Mouse (Mus musculus) hindbrain, embryonic 12.5 days (tissue): ENCODE results near the gene Lmln. TPM values are rescaled to one million over a fixed set of nuclear protein-coding genes. Genes with fewer than 3 reads are reported as not detected.
"Not testable (repeated sequence)": the region's sequence is repeated elsewhere in the genome, so short reads cannot be mapped to it uniquely, and the experiment has no call there.

Experiments
- ATAC-seq: fragments of 200-750 bp; cut with Nextera tagmentation; 2 replicates; pipeline ENCODE4 v1.8.0; 2017; ENCODE audit warnings: moderate TSS enrichment; ENCODE audit not compliant: low FRiP score
- H3K27ac ChIP-seq: fragments of 300-500 bp; sonication (generic); 2 replicates; pipeline ENCODE4 v1.5.1; 2016; ENCODE audit warnings: mild to moderate bottlenecking
- H3K27me3 ChIP-seq: fragments of 300-500 bp; sonication (generic); 2 replicates; pipeline ENCODE4 v1.6.1; 2016; ENCODE audit warnings: mild to moderate bottlenecking
- H3K36me3 ChIP-seq: fragments of 300-500 bp; sonication (generic); 2 replicates; pipeline ENCODE4 v1.6.1; 2016; ENCODE audit warnings: mild to moderate bottlenecking
- H3K4me1 ChIP-seq: fragments of 300-500 bp; sonication (generic); 2 replicates; pipeline ENCODE4 v1.6.1; 2016
- H3K4me2 ChIP-seq: fragments of 300-500 bp; sonication (generic); replicated peaks from 2 replicates; pipeline ENCODE4 v1.6.1; 2016; ENCODE audit warnings: mild to moderate bottlenecking
- H3K4me3 ChIP-seq: fragments of 300-500 bp; sonication (generic); 2 replicates; pipeline ENCODE4 v1.5.1; 2016; ENCODE audit warnings: mild to moderate bottlenecking
- H3K9ac ChIP-seq: fragments of 300-500 bp; sonication (generic); 2 replicates; pipeline ENCODE4 v1.6.1; 2016; ENCODE audit warnings: mild to moderate bottlenecking, moderate library complexity
- H3K9me3 ChIP-seq: fragments of 300-500 bp; sonication (generic); replicated peaks from 2 replicates; pipeline ENCODE4 v1.6.1; 2016; ENCODE audit warnings: mild to moderate bottlenecking
- WGBS: fragments of 180-500 bp; shearing (Covaris S2); methylation state at CpG from one replicate; pipeline ENCODE4 v1.1.7; 2016; 5-methylcytosine and 5-hydroxymethylcytosine counted together
- microRNA counts: library from miRNA; unstranded; fragments of <30 nt; microRNA quantifications from one replicate; lab custom pipeline; 2017
- microRNA-seq: library from miRNA; unstranded; fragments of <30 nt; microRNA quantifications from one replicate; pipeline ENCODE4, GENCODE M21; 2017
- polyA plus RNA-seq: library from polyadenylated mRNA; unstranded; fragments of >200 nt; fragmentation: Nextera tagmentation; extraction: Ambion mirVana; gene quantifications from 2 replicates; pipeline ENCODE4 v1.2.1, GENCODE M21; 2016

Gene Lmln
- polyA plus RNA-seq, 1 experiment from 2014 or later: 3.0 TPM

- Histone ChIP-seq H3K4me1 (no peaks in the 10 kb centered on the region), H3K27me3 (no peaks in the 10 kb centered on the region), H3K9me3 (no peaks in the 10 kb centered on the region), H3K36me3 (no peaks in the 10 kb centered on the region), H3K4me3 (no peak overlapping the region), H3K4me2 (no peak overlapping the region), H3K27ac (no peak overlapping the region), H3K9ac (no peak overlapping the region)
- ATAC-seq: no peak
- WGBS: 71% methylated on average over 5 of the region's 5 CpGs
Observed at GRCm38 (mm10) chr16:33173151-33173550, 110.8 kb downstream of the Lmln start.

- no peak for ATAC-seq
- Histone ChIP-seq H3K27ac (no peak overlapping the region), H3K4me3 (no peak overlapping the region), H3K9ac (no peak overlapping the region), H3K4me2 (no peak overlapping the region), H3K36me3 (no peaks in the 10 kb centered on the region), H3K27me3 (no peaks in the 10 kb centered on the region), H3K4me1 (no peaks in the 10 kb centered on the region), H3K9me3 (no peaks in the 10 kb centered on the region)
Observed at GRCm38 (mm10) chr16:33174695-33175094, 112.4 kb downstream of the Lmln start.

- H3K4me2 ChIP-seq, H3K9ac ChIP-seq, H3K9me3 ChIP-seq, H3K27me3 ChIP-seq, H3K36me3 ChIP-seq, H3K4me3 ChIP-seq, H3K4me1 ChIP-seq, ATAC-seq, H3K27ac ChIP-seq: not testable (repeated sequence)
- WGBS: 86% methylated on average over 5 of the region's 5 CpGs
Observed at GRCm38 (mm10) chr16:33176831-33177230, 114.5 kb downstream of the Lmln start.

MicroRNAs within 50 kb of the gene (microRNA counts, 519-probe panel; counts per million panel counts)
- microRNA mmu-miR-1947 (lab: Ali Mortazavi, UCI): 470 counts per million, percentile 58 among the panel's probes with 10 or more counts

Small RNA genes within 50 kb of the gene (microRNA-seq; reads per million reads assigned to microRNA genes)
- gene Gm22231 (not detected), gene Mir1947 (8.4 reads per million, percentile 19 among the genes with 10 or more reads in this experiment)

Other genes with a start within 250 kb of the Lmln start
- 121 and 133 TPM in 2 replicates for gene Fyttd1, start 185.0 kb upstream of the Lmln start, polyA plus RNA-seq
- 27.8 and 30.1 TPM in 2 replicates for gene Rubcn, start 184.8 kb upstream of the Lmln start, polyA plus RNA-seq
- gene Lrch3, start 148.4 kb upstream of the Lmln start, polyA plus RNA-seq: 50.3 and 53.3 TPM in 2 replicates
- gene Iqcg, start 6.3 kb upstream of the Lmln start, polyA plus RNA-seq: 6.5 and 6.9 TPM in 2 replicates
- 568 and 650 TPM in 2 replicates for gene Rpl35a, start 6.1 kb upstream of the Lmln start, polyA plus RNA-seq
- 29.2 and 29.8 TPM in 2 replicates for gene Osbpl11, start 122.5 kb downstream of the Lmln start, polyA plus RNA-seq
- gene Snx4, start 188.9 kb downstream of the Lmln start, polyA plus RNA-seq: 83.0 and 90.1 TPM in 2 replicates